Mouse (Mus musculus) thymus, adult 2 months (tissue): ENCODE data around the gene Gjb4.

ENCODE experiments used
- CTCF ChIP-seq: fragments of 200-500 bp; IDR thresholded peaks from 2 replicates; pipeline ENCODE4 v1.5.1; 2012; ENCODE audit warnings: mild to moderate bottlenecking, control low read depth, low read length, moderate library complexity, borderline replicate concordance; ENCODE audit not compliant: control insufficient read depth, poor library complexity, insufficient read depth; ENCODE audit errors: extremely low read depth
- POLR2A ChIP-seq: fragments of 200-500 bp; IDR thresholded peaks from 2 replicates; pipeline ENCODE4 v1.6.1; 2012; ENCODE audit warnings: mild to moderate bottlenecking, low read length, control low read depth, moderate library complexity; ENCODE audit not compliant: control insufficient read depth, poor library complexity, insufficient read depth; ENCODE audit errors: extremely low read depth

DNA sequence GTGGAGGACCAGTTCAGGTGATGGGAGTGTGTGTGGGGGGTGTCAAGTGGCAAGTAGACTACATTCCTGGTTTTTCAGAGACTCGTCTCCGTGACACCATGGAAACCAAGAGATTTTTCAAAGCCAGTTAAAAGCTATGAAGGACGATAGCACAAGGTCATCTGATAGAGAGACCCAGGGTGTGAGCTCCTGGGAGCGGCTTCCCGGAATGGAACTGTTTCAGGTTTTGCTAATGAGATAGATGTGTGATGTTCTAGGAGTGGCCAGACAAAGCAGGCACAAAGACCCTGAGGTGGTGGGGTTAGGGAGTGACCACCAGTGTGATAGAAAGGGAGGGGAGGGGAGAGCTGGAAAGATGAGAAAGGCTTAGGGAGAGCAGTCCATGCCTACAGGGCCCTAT lies 8.9 kb downstream of the Gjb4 start:
- TF ChIP-seq POLR2A (no peak), CTCF (no peak)
